Mouse (Mus musculus): Measurements from ENCODE around the gene Gm17651. TPM values are rescaled to one million over a fixed set of nuclear protein-coding genes. Genes with fewer than 3 reads are reported as not detected.

Gm17651 gene
- total RNA-seq, 2 experiments from 2014 or later: not detected

DNA sequence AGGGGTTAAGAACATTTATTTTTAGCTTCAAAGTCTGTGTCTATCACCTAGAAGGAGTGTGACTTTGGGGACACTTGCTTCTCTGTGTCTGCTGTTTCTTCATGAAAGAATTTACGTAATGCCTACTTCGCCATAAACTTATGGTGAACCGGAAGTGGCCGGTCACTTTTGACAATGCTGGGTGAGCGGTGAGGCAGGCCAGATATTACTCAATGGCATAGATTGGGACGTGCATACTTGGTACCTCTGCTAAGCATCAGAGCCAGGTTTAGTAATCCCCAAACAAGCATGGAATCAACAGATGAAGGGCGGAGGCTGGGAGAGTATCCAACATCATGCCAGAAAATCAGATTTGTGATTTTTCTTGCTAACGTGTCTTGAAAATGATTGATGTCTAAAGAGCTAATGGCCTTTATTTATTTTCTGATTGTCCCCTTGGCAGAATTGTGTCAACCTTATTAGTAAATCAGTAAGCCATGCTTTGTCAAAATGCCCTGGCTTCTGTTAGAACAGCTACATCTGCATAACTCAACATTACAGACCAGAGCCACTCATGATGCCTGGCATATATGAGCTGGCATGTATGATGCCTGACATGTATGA is 43.1 kb downstream of the Gm17651 start:
- ATAC-seq (replicated peaks; ENCODE audit: poor library complexity): peak; percentile 49

- no peak for ATAC-seq (replicated peaks; ENCODE audit: poor library complexity)
Measured at GRCm38 (mm10) chr3:97630746-97631145, 43.7 kb downstream of the Gm17651 start.

DNA sequence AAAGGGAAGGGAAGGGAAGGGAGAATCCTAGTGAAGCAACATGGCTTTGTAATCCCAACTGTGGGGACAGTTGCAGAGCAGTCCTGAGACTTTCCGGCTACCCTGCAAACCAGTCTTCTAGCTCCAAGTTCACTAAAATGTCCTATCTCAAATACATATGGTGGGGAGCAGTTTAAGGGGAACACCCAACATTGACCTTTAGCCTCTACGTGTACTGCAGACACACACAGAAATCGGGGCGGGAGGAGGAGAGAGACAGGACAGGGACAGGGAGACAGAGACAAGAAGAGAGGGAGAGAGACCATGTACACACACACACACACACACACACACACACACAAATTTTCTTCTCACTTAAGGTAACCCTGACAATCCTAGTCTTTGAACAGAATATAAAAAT is 44.6 kb downstream of the Gm17651 start:
- ATAC-seq (replicated peaks; ENCODE audit: poor library complexity): no peak

DNA sequence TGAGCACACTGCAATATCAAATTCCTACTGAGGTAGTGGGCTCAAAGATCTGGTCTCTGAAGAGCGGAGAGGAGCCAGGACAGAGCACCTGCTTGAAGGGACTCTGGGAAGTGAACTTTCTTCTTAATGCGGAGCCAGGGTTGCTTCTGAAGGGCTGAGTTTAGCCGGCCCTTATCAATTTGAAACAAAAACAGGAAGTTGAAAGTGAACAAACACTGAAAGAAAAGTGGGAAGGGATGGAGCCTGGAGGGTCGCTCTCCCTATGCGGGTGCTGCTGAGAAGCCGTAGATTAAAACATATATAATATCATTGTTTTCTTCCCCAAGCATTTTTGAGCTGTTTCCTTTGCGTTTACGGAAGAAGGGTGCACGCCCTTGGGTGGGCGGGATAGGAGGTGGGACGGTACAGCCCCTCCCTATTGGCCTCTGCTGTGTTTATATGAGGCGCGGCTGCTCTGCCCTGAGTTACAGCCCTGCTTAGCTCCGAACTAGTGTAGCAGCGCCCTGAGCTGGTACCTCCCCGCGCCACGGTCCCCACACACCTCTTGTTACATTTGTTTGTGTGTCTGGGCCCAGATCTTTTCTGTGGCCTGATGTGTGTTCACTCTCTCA is 46.0 kb downstream of the Gm17651 start, which contains the start of gene Fmo5:
Gene Fmo5 (plus strand): TSS at position 414 of the 611 bp plus-strand sequence.
- peak; percentile 91 for ATAC-seq (replicated peaks; ENCODE audit: poor library complexity)

DNA sequence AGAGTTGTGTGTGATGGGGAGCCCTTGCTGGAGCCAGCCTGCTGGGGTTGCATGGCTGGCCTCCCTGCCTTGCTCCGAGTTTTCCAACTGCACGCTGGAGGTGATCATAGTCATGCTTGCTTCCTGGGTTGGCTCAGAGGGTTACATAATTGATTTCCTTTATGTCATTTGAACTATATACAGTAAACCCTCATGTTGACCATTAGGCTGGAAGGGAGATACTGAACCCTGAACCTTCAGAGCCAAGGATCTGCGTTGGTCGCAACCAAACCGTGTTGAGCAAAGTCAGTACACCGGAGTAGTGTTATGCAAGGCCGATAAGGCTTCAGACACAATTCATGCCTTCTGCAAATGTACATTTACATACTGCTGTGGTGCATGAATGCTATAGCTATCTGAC is 46.6 kb downstream of the Gm17651 start:
- peak; percentile 54 for ATAC-seq (replicated peaks; ENCODE audit: poor library complexity)

GRCm38 (mm10) chr3:97624611-97625010 is 49.9 kb downstream of the Gm17651 start:
- no peak for ATAC-seq (replicated peaks; ENCODE audit: poor library complexity)

Other genes with a start within 250 kb of the Gm17651 start
- 21.1 and 21.3 TPM in 2 replicates for gene Chd1l, start 64.5 kb downstream of the Gm17651 start, total RNA-seq (2015)
- gene Chd1l, start 64.5 kb downstream of the Gm17651 start, total RNA-seq (2017): 45.9 and 57.4 TPM in 2 replicates
- gene Fmo5, start 45.9 kb downstream of the Gm17651 start, total RNA-seq (2015): 5.0 and 7.8 TPM in 2 replicates
- 3.3 and 4.2 TPM in 2 replicates for gene Fmo5, start 45.9 kb downstream of the Gm17651 start, total RNA-seq (2017)
- gene Prkab2, start 16.5 kb downstream of the Gm17651 start, total RNA-seq (2015): 3.4 and 4.0 TPM in 2 replicates
- 2.7 and 4.0 TPM in 2 replicates for gene Prkab2, start 16.5 kb downstream of the Gm17651 start, total RNA-seq (2017)
- gene Pde4dip, start 214.0 kb upstream of the Gm17651 start, total RNA-seq (2015): 4.7 and 4.8 TPM in 2 replicates
- 6.7 and 7.8 TPM in 2 replicates for gene Pde4dip, start 214.0 kb upstream of the Gm17651 start, total RNA-seq (2017)
- gene Sec22b, start 226.5 kb upstream of the Gm17651 start, total RNA-seq (2015): 108 and 136 TPM in 2 replicates
- 71.6 and 83.0 TPM in 2 replicates for gene Sec22b, start 226.5 kb upstream of the Gm17651 start, total RNA-seq (2017)

Data from megakaryocyte progenitor cell, adult 5-6 weeks (primary cell).